Mouse (Mus musculus) mouse embryonic stem cell (cell line): ENCODE data around the gene Gjc3.
"Not testable (repeated sequence)": the region's sequence is repeated elsewhere in the genome, so short reads cannot be mapped to it uniquely, and the experiment has no call there.

ENCODE experiments used
- in situ Hi-C, 2 experiments: fragments of 300-500 bp; cut with MboI; formaldehyde crosslinking; loops; 1 replicate in 1 of 2; 3 replicates in 1 of 2; pipeline ENCODE4 v1.14.3; 2019 to 2020; ENCODE audit warnings: low sequenced_read_pairs in 2 of 2, low pct_unique_long_range_greater_than_20kb in 1 of 2, mixed read lengths in 1 of 2; ENCODE audit not compliant: unreplicated experiment in 1 of 2

Gjc3 gene

GRCm38 (mm10) chr5:137962945-137963344 is at the start of gene Gjc3:
Gene Gjc3, minus strand, starts transcription at chr5:137963098.
- in situ Hi-C loops, result no loop called here

GRCm38 (mm10) chr5:138012382-138012781 is 49.5 kb upstream of the Gjc3 start:
- in situ Hi-C loops, result no loop called here

GRCm38 (mm10) chr5:138009437-138009836 is 46.5 kb upstream of the Gjc3 start:
- in situ Hi-C loops, result no loop called here

- in situ Hi-C loops, result no loop called here
Measured at GRCm38 (mm10) chr5:137986351-137986750, 23.5 kb upstream of the Gjc3 start.

GRCm38 (mm10) chr5:137981300-137981699 is 18.4 kb upstream of the Gjc3 start, which contains the start of gene Azgp1:
Gene Azgp1, plus strand, starts transcription at chr5:137981520.
- in situ Hi-C loops, result no loop called here

GRCm38 (mm10) chr5:137979081-137979480 is 16.2 kb upstream of the Gjc3 start:
- in situ Hi-C loops, result no loop called here

- in situ Hi-C loops, result no loop called here
Measured at GRCm38 (mm10) chr5:137977291-137977690, 14.4 kb upstream of the Gjc3 start.

- in situ Hi-C loops, result no loop called here
Measured at GRCm38 (mm10) chr5:137975434-137975833, 12.5 kb upstream of the Gjc3 start.

GRCm38 (mm10) chr5:137974724-137975123 is 11.8 kb upstream of the Gjc3 start:
- in situ Hi-C loops, result loop anchor here in 1 of 2 experiments (5.0 kb wide), 1 partner anchor 82 kb away; no protein-coding TSS in a partner anchor

- in situ Hi-C loops, result loop anchor here in 1 of 2 experiments (5.0 kb wide), 1 partner anchor 81 kb away; no protein-coding TSS in a partner anchor
Measured at GRCm38 (mm10) chr5:137973738-137974137, 10.8 kb upstream of the Gjc3 start.

- in situ Hi-C loops, result loop anchor here in 1 of 2 experiments (5.0 kb wide), 1 partner anchor 81 kb away; no protein-coding TSS in a partner anchor
Measured at GRCm38 (mm10) chr5:137973161-137973560, 10.3 kb upstream of the Gjc3 start.

- in situ Hi-C loops, result no loop called here
Measured at GRCm38 (mm10) chr5:137966492-137966891, 3.6 kb upstream of the Gjc3 start.

GRCm38 (mm10) chr5:137956404-137956803 is 6.5 kb downstream of the Gjc3 start:
- in situ Hi-C loops, result loop anchor here in 1 of 2 experiments (5.0 kb wide), 1 partner anchor 64 kb away; no protein-coding TSS in a partner anchor

- in situ Hi-C loops, result no loop called here
Measured at GRCm38 (mm10) chr5:137951218-137951617, 11.7 kb downstream of the Gjc3 start.

- in situ Hi-C loops, result no loop called here
Measured at GRCm38 (mm10) chr5:137947303-137947702, 15.6 kb downstream of the Gjc3 start.

GRCm38 (mm10) chr5:137943133-137943532 is 19.8 kb downstream of the Gjc3 start:
- in situ Hi-C loops, result no loop called here

- in situ Hi-C loops, result no loop called here
Measured at GRCm38 (mm10) chr5:137940948-137941347, 21.9 kb downstream of the Gjc3 start.

GRCm38 (mm10) chr5:137937238-137937637 is 25.7 kb downstream of the Gjc3 start:
- in situ Hi-C loops, result no loop called here

- in situ Hi-C loops, result no loop called here
Measured at GRCm38 (mm10) chr5:137936486-137936885, 26.4 kb downstream of the Gjc3 start.

- in situ Hi-C loops, result not testable (repeated sequence)
Measured at GRCm38 (mm10) chr5:137933934-137934333, 29.0 kb downstream of the Gjc3 start.

GRCm38 (mm10) chr5:137928439-137928838 is 34.5 kb downstream of the Gjc3 start:
- in situ Hi-C loops, result no loop called here
